Mouse (Mus musculus) liver, adult 2 months (tissue): ENCODE results near the gene Kcnq4.

Source experiments
- CTCF ChIP-seq: fragments of 200-500 bp; IDR thresholded peaks from 2 replicates; pipeline ENCODE4 v1.5.1; 2011; ENCODE audit warnings: low read depth, low read length, control low read depth
- POLR2A ChIP-seq: fragments of 200-500 bp; IDR thresholded peaks from 2 replicates; pipeline ENCODE4 v1.6.1; 2011; ENCODE audit warnings: low read length, control low read depth; ENCODE audit not compliant: insufficient read depth; ENCODE audit errors: extremely low read depth

- TF ChIP-seq CTCF (no peak), POLR2A (no peak)
Observed at GRCm38 (mm10) chr4:120669585-120669984, 78.8 kb downstream of the Kcnq4 start.
